9 mouse cellular contexts compared by ENCODE assay signal in the genomic region with DNA sequence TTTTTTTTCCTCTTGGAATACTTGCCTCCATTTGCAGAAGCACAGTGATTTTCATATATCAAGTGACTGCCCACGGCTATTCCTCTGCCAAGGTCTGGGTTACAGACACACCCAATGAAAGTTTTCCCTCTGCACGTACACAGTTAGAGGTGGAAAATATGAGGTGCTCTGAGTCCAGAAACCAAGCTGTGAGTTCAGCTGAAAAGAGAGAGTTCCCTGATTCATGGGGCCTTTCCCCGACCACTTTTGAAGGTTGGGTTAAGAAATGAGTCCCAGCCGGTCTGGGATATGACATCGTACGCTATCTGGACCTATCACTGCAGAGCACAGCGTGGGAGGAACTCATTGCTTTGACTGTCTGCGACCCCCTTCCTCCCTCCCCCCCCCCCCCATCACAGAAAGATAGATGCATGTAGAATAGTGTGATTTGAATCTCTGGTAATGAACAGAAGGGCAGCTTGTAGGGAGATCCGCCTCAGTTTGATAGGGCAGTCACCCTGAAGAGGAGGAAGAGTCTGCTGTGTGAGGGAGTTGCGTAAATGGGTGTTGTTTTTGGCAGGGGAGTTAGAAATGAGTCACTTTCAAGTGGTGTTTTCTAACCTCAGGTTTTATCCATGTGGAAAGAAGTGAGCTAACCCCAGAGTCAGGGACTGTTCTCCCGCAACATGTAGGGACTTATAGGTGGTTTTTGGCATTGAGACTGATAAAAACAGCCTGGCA.
DNase-seq lines count a peak whose midpoint lies in the region; ATAC-seq and TF ChIP-seq lines count a peak whose summit lies in the region.
"Had no signal": no experiment of that assay in that cellular context is flagged by ENCODE, and none has a peak within 500 bp of the region (broad histone marks: within the 10 kb centered on the region; RNA-seq: fewer than 3 reads in every experiment).

No protein-coding gene starts in this region.

- peaks cover 11% of the 10 kb centered on the region for H3K4me1 ChIP-seq in lung, adult 2 months (ENCODE audit: control insufficient read depth, insufficient read depth, low read length)
- H3K4me1 ChIP-seq in midbrain, embryonic 15.5 days: peaks cover 2% of the 10 kb centered on the region; the same call in 1 of the 2 replicates

- WGBS in lung, adult 2 months: 37% methylated on average over 11 of the region's 11 CpGs
- 79% methylated on average over 11 of the region's 11 CpGs for WGBS in midbrain, embryonic 15.5 days

- H3K9ac ChIP-seq in midbrain, embryonic 15.5 days: no peak overlapping the region
- H3K9ac ChIP-seq: liver, embryonic 14.5 days had no signal

- no peak overlapping the region for H3K4me2 ChIP-seq in midbrain, embryonic 15.5 days

- H3K36me3 ChIP-seq in midbrain, embryonic 15.5 days (replicated peaks): no peaks in the 10 kb centered on the region

- H3K4me3 ChIP-seq in lung, adult 2 months (replicated peaks; ENCODE audit: extremely low read depth, low read depth, low read length): no peak overlapping the region
- no peak overlapping the region for H3K4me3 ChIP-seq in midbrain, embryonic 15.5 days

- peak; percentile 74 for ATAC-seq in CD4-positive, CD25-positive, alpha-beta regulatory T cell, adult 4 months
- ATAC-seq in midbrain, embryonic 15.5 days (replicated peaks): no peak

- peak; percentile 57 to 91 for DNase-seq in adrenal gland, adult (ENCODE audit: inconsistent age in 2 of 2, low spot score in 1 of 2)
- no peak for DNase-seq in adrenal gland, postnatal 4 days (ENCODE audit: low spot score in 2 of 2)
- DNase-seq in heart, adult 9 months (ENCODE audit: low spot score in 2 of 2): peak; percentile 84 to 88
- peak; percentile 42 for DNase-seq in lung, adult 2 months
- DNase-seq in natural killer cell, adult 2 months (ENCODE audit: low spot score in 2 of 2): no peak
- no peak for DNase-seq in cerebellum, adult 18-20 months

- TF ChIP-seq CTCF in lung, adult 2 months (IDR thresholded peaks at IDR 0.05; ENCODE audit: insufficient read depth, low read length): no peak

- H3K27me3 ChIP-seq in midbrain, embryonic 15.5 days (replicated peaks): no peaks in the 10 kb centered on the region

- TF ChIP-seq POLR2A in lung, adult 2 months (IDR thresholded peaks at IDR 0.05; ENCODE audit: borderline replicate concordance, extremely low read depth, low read depth, low read length): no peak

- H3K27ac ChIP-seq in midbrain, embryonic 15.5 days: no peak overlapping the region
- H3K27ac ChIP-seq: liver, embryonic 14.5 days had no signal

- no peaks in the 10 kb centered on the region for H3K9me3 ChIP-seq in midbrain, embryonic 15.5 days

Comparison
In these comparisons a context has a peak if more than half of its experiments do, and no peak if none do; other contexts are left out.
1. DNase-seq: peak in adrenal gland, adult (2 of 2), heart, adult 9 months (2 of 2) and lung, adult 2 months (single experiment); none in adrenal gland, postnatal 4 days (0 of 2), natural killer cell, adult 2 months (0 of 2) and cerebellum, adult 18-20 months (0 of 2).